Mouse (Mus musculus) adrenal gland, postnatal 36 days (tissue): ENCODE data around the gene Sptan1. TPM values are rescaled to one million over a fixed set of nuclear protein-coding genes. Genes with fewer than 3 reads are reported as not detected.

Source experiments
- DNase-seq, 2 experiments: peaks; one replicate each; pipeline ENCODE4 v3.0.0; 2021; ENCODE audit warnings: mixed read lengths in 1 of 2
- total RNA-seq, 2 experiments: library from RNA; stranded (reverse); gene quantifications; 2 replicates each; pipeline ENCODE4 v1.2.3; 2021

Sptan1 gene
- total RNA-seq, 2 experiments from 2014 or later: 197 to 273 TPM

GRCm38 (mm10) chr2:30061215-30062166 is 96.1 kb downstream of the Sptan1 start:
- DNase-seq: peak; percentile 56 to 69

DNA sequence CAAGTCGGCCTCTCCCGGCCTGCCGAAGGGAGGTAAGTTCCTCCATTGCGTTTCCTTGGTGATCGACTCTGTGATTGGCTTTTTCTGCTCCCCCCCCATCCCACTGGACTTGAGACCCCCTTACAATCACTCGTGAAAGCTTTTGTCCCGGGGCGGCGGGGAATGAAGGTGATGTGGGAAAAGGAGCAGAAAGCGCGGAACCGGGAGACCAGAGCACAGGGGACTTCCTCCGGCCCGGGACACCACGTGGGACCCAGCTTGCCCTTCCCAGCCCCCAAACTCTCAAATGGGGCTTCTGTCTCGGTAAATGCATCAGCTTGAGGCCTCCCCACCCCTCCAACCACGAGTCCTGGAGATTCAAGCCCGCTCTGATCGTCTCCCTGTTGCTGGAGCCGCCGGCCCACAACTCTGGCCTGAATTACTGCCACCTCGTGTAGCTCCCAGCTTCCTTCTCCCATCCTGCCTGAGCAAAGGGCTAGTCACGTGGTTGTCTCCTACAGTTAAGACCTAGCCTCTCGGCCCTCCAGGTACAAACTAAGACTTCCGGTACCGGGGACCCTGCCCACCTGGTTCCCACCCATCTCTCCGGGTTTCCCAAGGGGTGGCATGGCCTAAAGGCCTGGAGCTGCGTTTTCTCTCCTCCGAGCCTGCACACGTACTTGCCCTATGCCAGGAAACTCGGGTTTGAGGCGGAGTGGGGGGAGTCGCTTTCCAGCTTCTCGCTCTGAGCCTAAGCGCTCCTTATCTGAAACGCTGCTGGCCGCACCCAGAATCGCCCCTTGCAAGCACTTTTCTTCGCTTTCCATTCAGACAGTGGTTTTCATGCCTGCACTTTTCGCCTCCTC is 97.1 kb downstream of the Sptan1 start:
- DNase-seq: peak; percentile 66 to 78

DNA sequence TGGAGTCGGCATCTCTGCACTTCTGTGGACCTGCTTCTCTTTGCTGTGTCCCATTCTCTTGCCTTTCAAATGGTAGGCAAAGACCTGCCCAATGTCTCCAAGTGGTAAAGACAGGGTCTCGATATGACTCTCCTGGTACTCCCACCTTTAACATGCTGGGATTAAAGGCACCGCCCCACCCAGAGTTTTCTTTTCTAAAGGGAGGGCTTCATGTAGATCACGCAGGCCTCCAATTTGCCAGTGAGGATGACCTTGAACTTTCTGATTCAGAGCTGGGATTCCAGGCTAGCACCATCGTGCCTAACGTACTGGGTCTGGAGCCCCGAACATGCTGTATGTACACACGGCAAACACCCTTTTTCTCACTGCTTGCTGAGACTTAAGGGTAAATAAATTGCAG is 97.9 kb downstream of the Sptan1 start:
- DNase-seq: peak; percentile 69 to 74

- no peak for DNase-seq
Measured at GRCm38 (mm10) chr2:30063791-30064190, 98.4 kb downstream of the Sptan1 start.

- DNase-seq: no peak
Measured at GRCm38 (mm10) chr2:30064298-30064697, 98.9 kb downstream of the Sptan1 start.

DNA sequence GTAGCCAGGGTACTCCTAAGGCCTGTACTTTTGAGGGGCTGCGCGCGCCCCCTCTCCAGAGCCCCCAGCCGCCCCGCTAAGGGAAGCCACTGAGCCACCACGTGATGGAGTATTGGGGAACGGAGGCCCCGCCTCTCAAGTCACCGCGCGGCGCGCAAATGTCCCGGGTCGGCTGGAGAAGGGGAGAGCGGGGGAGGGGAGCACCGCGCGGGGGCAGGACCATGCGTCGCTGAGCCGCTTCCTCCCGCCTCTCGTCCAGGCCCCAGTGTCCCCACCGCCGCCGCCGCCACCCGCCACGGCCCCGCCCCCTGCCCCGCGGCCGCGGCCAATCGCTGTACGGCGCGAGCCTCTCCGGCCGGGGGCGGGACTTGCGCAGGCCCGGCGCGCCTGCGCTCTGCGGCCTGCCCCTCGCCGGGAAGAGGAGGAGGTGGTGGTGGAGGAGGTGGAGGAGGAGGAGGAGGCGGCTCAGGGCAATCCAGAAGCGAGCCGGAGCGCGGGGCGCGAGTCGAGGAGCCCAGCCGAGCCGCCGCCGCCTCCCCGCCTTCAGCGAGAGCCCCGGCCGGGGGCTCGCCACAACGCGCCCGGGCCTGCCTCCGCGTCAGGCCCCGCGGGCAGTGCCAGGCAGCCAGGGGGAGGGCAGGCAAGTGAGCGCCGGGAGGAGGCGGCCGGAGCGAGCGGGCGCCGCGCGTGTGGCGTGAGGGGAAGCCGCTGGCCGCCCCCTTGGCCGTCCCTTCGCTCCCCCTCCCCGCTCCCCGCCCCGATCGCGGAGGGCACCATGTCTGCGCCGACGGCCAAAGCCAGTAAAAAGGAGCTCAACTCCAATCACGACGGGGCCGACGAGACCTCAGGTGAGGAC is 100.9 kb downstream of the Sptan1 start:
- DNase-seq: peak; percentile 98 to 99

- peak; percentile 55 to 59 for DNase-seq
Measured at GRCm38 (mm10) chr2:30067031-30067888, 101.9 kb downstream of the Sptan1 start.

GRCm38 (mm10) chr2:30067962-30068361 is 102.6 kb downstream of the Sptan1 start:
- no peak for DNase-seq

- no peak for DNase-seq
Measured at GRCm38 (mm10) chr2:30072875-30073274, 107.5 kb downstream of the Sptan1 start.

DNA sequence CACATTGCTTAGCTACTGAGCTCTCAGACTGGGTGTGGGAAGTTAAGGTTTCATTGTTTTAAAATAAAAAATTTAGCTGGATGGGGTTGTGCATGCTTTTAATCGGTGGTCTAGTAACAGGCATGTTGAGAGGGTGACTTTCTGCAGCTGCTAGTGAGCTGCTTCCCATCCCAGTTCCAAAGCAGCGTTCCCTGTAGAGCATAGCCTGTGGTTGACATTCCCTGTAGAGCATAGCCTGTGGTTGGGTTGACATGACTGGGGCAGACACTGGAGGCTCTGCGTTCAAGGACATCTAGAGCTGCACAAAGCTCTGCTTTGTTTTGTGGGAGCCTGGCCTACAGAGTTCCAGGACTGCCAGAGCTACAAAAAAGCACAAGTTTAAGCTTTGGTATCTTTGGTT is 107.9 kb downstream of the Sptan1 start:
- no peak for DNase-seq

- peak; percentile 39 to 41 for DNase-seq
Measured at GRCm38 (mm10) chr2:30075625-30076024, 110.3 kb downstream of the Sptan1 start.

GRCm38 (mm10) chr2:30076439-30076838 is 111.1 kb downstream of the Sptan1 start:
- DNase-seq: no peak

DNA sequence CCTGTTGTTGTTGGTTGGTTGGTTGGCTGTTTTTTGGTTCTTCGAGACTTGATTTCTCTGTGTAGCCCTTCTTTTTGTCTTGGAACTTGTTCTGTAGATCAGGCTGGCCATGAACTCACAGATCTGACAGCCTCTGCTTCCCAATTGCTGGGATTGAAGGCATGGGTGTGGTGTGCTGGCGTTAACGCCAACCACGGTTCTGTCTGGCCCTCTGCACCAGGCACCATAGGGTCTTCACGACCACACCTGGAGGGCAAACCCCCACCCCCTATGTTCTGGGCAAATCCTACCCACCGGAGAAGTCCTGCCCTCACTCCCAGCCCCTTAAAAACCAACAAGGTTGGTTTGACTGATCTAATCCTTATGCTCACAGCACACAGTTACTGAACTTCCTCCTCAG is 111.6 kb downstream of the Sptan1 start:
- DNase-seq: no peak

DNA sequence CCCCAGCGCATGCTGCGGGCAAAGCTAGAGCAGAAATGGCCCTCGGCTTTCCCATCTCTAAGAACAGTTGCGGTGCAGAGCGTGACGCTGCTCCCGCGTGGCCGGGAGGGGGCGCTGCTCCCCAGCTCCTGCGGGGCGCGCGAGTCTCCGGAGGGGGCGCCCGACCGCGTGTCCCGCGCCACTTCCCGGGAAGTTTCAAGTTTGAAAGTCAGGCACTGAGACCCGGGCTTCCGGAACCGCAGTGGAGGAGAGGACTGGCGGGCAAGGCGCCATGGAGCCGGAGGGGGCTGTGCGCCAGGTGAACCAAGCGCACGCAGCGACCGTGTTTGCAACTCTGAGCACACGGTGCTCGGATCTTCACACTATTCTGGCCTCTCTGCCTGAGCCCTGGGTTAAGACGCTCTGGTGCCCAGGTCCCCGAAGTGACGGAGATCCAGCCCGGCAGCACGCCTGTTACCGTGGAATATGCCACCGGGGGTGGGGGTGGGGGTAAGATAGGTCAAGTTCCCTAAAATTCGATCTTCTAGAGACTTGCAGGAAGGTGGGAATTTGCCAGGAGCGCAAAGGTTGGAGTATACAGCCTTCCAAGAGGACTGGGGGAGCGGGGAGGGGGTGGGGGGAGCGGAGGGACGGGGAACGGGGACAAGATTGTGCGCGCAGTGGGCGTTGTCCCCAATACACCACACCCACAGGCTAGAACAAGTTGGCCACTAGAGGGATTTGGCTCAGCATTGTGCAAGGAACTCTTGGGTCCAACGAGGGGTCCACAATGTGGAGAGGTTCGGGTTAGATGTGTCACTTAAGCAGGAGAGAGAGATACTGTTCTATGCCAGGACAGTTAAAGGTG is 112.4 kb downstream of the Sptan1 start, which contains the start of gene Pkn3:
Pkn3 (plus strand) TSS at position 183 of the 847 bp plus-strand sequence.
- DNase-seq: peak; percentile 91 to 94

- DNase-seq: peak; percentile 21 to 35
Measured at GRCm38 (mm10) chr2:30078349-30078712, 113.0 kb downstream of the Sptan1 start.

- DNase-seq: no peak
Measured at GRCm38 (mm10) chr2:30078760-30079159, 113.4 kb downstream of the Sptan1 start.

- no peak for DNase-seq
Measured at GRCm38 (mm10) chr2:30080181-30080800, 114.9 kb downstream of the Sptan1 start.
